Mouse (Mus musculus) regulatory T cell (primary cell): Measurements from ENCODE around the gene Parva.

Experiments used
- in situ Hi-C: fragments of 300-600 bp; cut with MboI, MseI; formaldehyde crosslinking; loops from one replicate; pipeline ENCODE4 v1.15.1; 2025; ENCODE audit warnings: high pct_unique_total_duplicates

The Parva gene

GRCm38 (mm10) chr7:112427357-112428157, at the start of gene Parva:
Gene Parva (plus strand): TSS chr7:112427505.
- in situ Hi-C loops: no loop called here

- in situ Hi-C loops: no loop called here
Measured at GRCm38 (mm10) chr7:112378056-112378455, 49.2 kb upstream of the Parva start.

- in situ Hi-C loops: no loop called here
Measured at GRCm38 (mm10) chr7:112378476-112378875, 48.8 kb upstream of the Parva start.

GRCm38 (mm10) chr7:112386521-112386920, 40.8 kb upstream of the Parva start:
- in situ Hi-C loops: no loop called here

- in situ Hi-C loops: no loop called here
Measured at GRCm38 (mm10) chr7:112387876-112388275, 39.4 kb upstream of the Parva start.

- in situ Hi-C loops: no loop called here
Measured at GRCm38 (mm10) chr7:112388363-112388875, 38.9 kb upstream of the Parva start.

GRCm38 (mm10) chr7:112389611-112390251, 37.6 kb upstream of the Parva start:
- in situ Hi-C loops: no loop called here

- in situ Hi-C loops: no loop called here
Measured at GRCm38 (mm10) chr7:112390252-112390936, 36.9 kb upstream of the Parva start.

GRCm38 (mm10) chr7:112390937-112391605, 36.2 kb upstream of the Parva start:
- in situ Hi-C loops: no loop called here

GRCm38 (mm10) chr7:112397786-112398185, 29.5 kb upstream of the Parva start:
- in situ Hi-C loops: no loop called here

- in situ Hi-C loops: loop anchor here (10.0 kb wide), 1 partner anchor 465 kb away; no protein-coding TSS in a partner anchor
Measured at GRCm38 (mm10) chr7:112399425-112400170, 27.7 kb upstream of the Parva start.

- in situ Hi-C loops: loop anchor here (10.0 kb wide), 1 partner anchor 465 kb away; no protein-coding TSS in a partner anchor
Measured at GRCm38 (mm10) chr7:112400175-112400574, 27.1 kb upstream of the Parva start.

- in situ Hi-C loops: loop anchor here (10.0 kb wide), 1 partner anchor 460 kb away; no protein-coding TSS in a partner anchor
Measured at GRCm38 (mm10) chr7:112405061-112405460, 22.2 kb upstream of the Parva start.

- in situ Hi-C loops: loop anchor here (10.0 kb wide), 1 partner anchor 459 kb away; no protein-coding TSS in a partner anchor
Measured at GRCm38 (mm10) chr7:112405578-112405977, 21.7 kb upstream of the Parva start.

GRCm38 (mm10) chr7:112407597-112407996, 19.7 kb upstream of the Parva start:
- in situ Hi-C loops: loop anchor here (10.0 kb wide), 1 partner anchor 457 kb away; no protein-coding TSS in a partner anchor

GRCm38 (mm10) chr7:112409991-112410390, 17.3 kb upstream of the Parva start:
- in situ Hi-C loops: loop anchor here (10.0 kb wide), 1 partner anchor 455 kb away; no protein-coding TSS in a partner anchor

GRCm38 (mm10) chr7:112413286-112413685, 14.0 kb upstream of the Parva start:
- in situ Hi-C loops: no loop called here

- in situ Hi-C loops: no loop called here
Measured at GRCm38 (mm10) chr7:112416058-112416526, 11.2 kb upstream of the Parva start.

GRCm38 (mm10) chr7:112416730-112417513, 10.4 kb upstream of the Parva start:
- in situ Hi-C loops: no loop called here
